Mouse (Mus musculus) myocyte (in vitro differentiated cells): ENCODE results near the gene Afdn. TPM values are rescaled to one million over a fixed set of nuclear protein-coding genes. Genes with fewer than 3 reads are reported as not detected.
A peak's percentile ranks its signal among the peaks of the same experiment; 100 is the strongest.

Experiments used
- H3K27me3 ChIP-seq: one replicate; pipeline ENCODE4 v1.6.1; 2011; ENCODE audit not compliant: control insufficient read depth, insufficient read depth, insufficient read length
- H3K36me3 ChIP-seq: one replicate; pipeline ENCODE4 v1.6.1; 2011; ENCODE audit not compliant: control insufficient read depth, insufficient read depth
- H3K4me2 ChIP-seq: one replicate; pipeline ENCODE4 v1.6.1; 2011; ENCODE audit warnings: low read depth, control low read depth
- H3K4me3 ChIP-seq: one replicate; pipeline ENCODE4 v1.5.1; 2011; ENCODE audit warnings: mild to moderate bottlenecking, control low read depth, moderate library complexity
- H3K79me2 ChIP-seq: one replicate; pipeline ENCODE4 v1.6.1; 2011; ENCODE audit not compliant: control insufficient read depth, insufficient read depth
- H3ac ChIP-seq: one replicate; pipeline ENCODE4 v1.6.1; 2011; ENCODE audit not compliant: control insufficient read depth, insufficient read length
- CEBPB ChIP-seq: IDR thresholded peaks from 2 replicates; pipeline ENCODE4 v1.6.1; 2011; ENCODE audit warnings: mild to moderate bottlenecking, moderate library complexity; ENCODE audit not compliant: poor library complexity, insufficient read depth, severe bottlenecking
- E2F4 ChIP-seq: IDR thresholded peaks from one replicate; pipeline ENCODE4 v1.6.1; 2011; ENCODE audit warnings: mild to moderate bottlenecking, control low read depth, moderate library complexity; ENCODE audit not compliant: insufficient read depth
- MAX ChIP-seq: IDR thresholded peaks from one replicate; pipeline ENCODE4 v1.6.1; 2011; ENCODE audit warnings: low read depth, mild to moderate bottlenecking, control low read depth
- MYOD1 ChIP-seq, 3 experiments: IDR thresholded peaks; one replicate each; pipeline ENCODE4 v1.6.1; 2011; ENCODE audit warnings: control low read depth in 2 of 3, low read depth in 2 of 3, mild to moderate bottlenecking in 2 of 3, moderate library complexity in 1 of 3; ENCODE audit not compliant: insufficient read length in 2 of 3, control insufficient read depth in 1 of 3
- MYOG ChIP-seq, 3 experiments: IDR thresholded peaks; one replicate each; pipeline ENCODE4 v1.6.1; 2011; ENCODE audit warnings: control low read depth in 2 of 3, low read depth in 2 of 3, mild to moderate bottlenecking in 2 of 3; ENCODE audit not compliant: insufficient read length in 2 of 3, control insufficient read depth in 1 of 3, insufficient read depth in 1 of 3
- POLR2A ChIP-seq: IDR thresholded peaks from one replicate; pipeline ENCODE4 v1.6.1; 2011; ENCODE audit warnings: low read depth, mild to moderate bottlenecking, control low read depth, moderate library complexity; ENCODE audit not compliant: insufficient read length
- POLR2AphosphoS2 ChIP-seq: IDR thresholded peaks from one replicate; pipeline ENCODE4 v1.6.1; 2011; ENCODE audit warnings: low read depth, control low read depth; ENCODE audit not compliant: insufficient read length
- REST ChIP-seq: IDR thresholded peaks from one replicate; pipeline ENCODE4 v1.6.1; 2011; ENCODE audit warnings: mild to moderate bottlenecking, control low read depth, moderate library complexity; ENCODE audit not compliant: insufficient read depth, insufficient read length
- SRF ChIP-seq: IDR thresholded peaks from one replicate; pipeline ENCODE4 v1.6.1; 2011; ENCODE audit warnings: low read depth; ENCODE audit not compliant: control insufficient read depth, insufficient read length
- TCF12 ChIP-seq: IDR thresholded peaks from one replicate; pipeline ENCODE4 v1.6.1; 2011; ENCODE audit warnings: mild to moderate bottlenecking, control low read depth; ENCODE audit not compliant: poor library complexity, insufficient read depth, severe bottlenecking
- TCF3 ChIP-seq: IDR thresholded peaks from one replicate; pipeline ENCODE4 v1.6.1; 2011; ENCODE audit warnings: low read depth, control low read depth; ENCODE audit not compliant: insufficient read length
- USF1 ChIP-seq: IDR thresholded peaks from one replicate; pipeline ENCODE4 v1.6.1; 2011; ENCODE audit warnings: low read depth, mild to moderate bottlenecking, control low read depth, moderate library complexity
- polyA plus RNA-seq: library from polyadenylated mRNA; unstranded; fragments of >200 nt; fragmentation: generic; extraction: Trizol; gene quantifications from one replicate; pipeline ENCODE4 v1.2.1, GENCODE M21; 2012; ENCODE audit warnings: missing spikeins

The Afdn gene
- polyA plus RNA-seq, 1 experiment: 22.1 TPM

DNA sequence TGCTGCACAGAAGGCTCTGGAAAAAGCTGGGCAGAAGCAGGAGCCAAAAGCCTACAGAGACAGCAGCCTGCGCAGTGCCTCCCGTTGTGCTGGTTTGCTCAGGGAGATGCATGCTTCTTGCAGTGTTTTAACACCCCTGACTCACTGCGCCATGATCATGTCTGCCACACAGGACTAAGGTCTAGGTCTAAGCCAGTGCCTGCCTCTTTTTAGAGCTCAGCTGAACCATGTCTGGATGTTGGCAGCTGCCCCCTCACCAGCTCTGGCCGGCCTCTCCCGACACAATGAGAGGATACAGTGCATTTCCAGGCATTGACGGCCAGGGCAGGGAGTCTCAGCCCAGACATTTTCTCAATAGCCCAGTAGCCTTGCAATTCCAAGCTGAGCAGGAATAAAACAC, 23.0 kb upstream of the Afdn start:
- Histone ChIP-seq H3ac (no peak overlapping the region), H3K4me3 (no peak overlapping the region), H3K36me3 (no peaks in the 10 kb centered on the region), H3K79me2 (no peaks in the 10 kb centered on the region), H3K27me3 (no peaks in the 10 kb centered on the region), H3K4me2 (no peak overlapping the region)
- TF ChIP-seq MYOD1 (IDR thresholded peaks at IDR 0.05; ENCODE audit: control insufficient read depth in 1 of 3, insufficient read length in 2 of 3, low read depth in 2 of 3) (no peak), POLR2AphosphoS2 (no peak), SRF (no peak), MYOG (IDR thresholded peaks at IDR 0.05; ENCODE audit: control insufficient read depth in 1 of 3, insufficient read depth in 1 of 3, insufficient read length in 2 of 3, low read depth in 2 of 3) (no peak), E2F4 (no peak), USF1 (no peak), TCF3 (no peak), MAX (no peak), CEBPB (no peak), POLR2A (no peak), REST (no peak), TCF12 (no peak)

- no peaks in the 10 kb centered on the region for H3K79me2 ChIP-seq
- no peaks in the 10 kb centered on the region for H3K27me3 ChIP-seq
- H3K4me2 ChIP-seq: no peak overlapping the region
- no peaks in the 10 kb centered on the region for H3K36me3 ChIP-seq
- TF ChIP-seq MYOG (IDR thresholded peaks at IDR 0.05; ENCODE audit: control insufficient read depth in 1 of 3, insufficient read depth in 1 of 3, insufficient read length in 2 of 3, low read depth in 2 of 3) (peak in 1 of 3 experiments; percentile 42), MYOD1 (IDR thresholded peaks at IDR 0.05; ENCODE audit: control insufficient read depth in 1 of 3, insufficient read length in 2 of 3, low read depth in 2 of 3) (no peak), SRF (no peak)
- no peak overlapping the region for H3ac ChIP-seq
- H3K4me3 ChIP-seq: no peak overlapping the region
These were observed 22.1 kb upstream of the Afdn start for GRCm38 (mm10) chr17:13738121-13738776.

- Histone ChIP-seq H3K79me2 (no peaks in the 10 kb centered on the region), H3K4me2 (no peak overlapping the region), H3K4me3 (no peak overlapping the region), H3K36me3 (no peaks in the 10 kb centered on the region), H3ac (no peak overlapping the region), H3K27me3 (no peaks in the 10 kb centered on the region)
- TF ChIP-seq REST (no peak), E2F4 (no peak), TCF12 (no peak), POLR2A (no peak), MYOD1 (IDR thresholded peaks at IDR 0.05; ENCODE audit: control insufficient read depth in 1 of 3, insufficient read length in 2 of 3, low read depth in 2 of 3) (no peak), TCF3 (no peak), CEBPB (no peak)
These were observed 21.4 kb upstream of the Afdn start for GRCm38 (mm10) chr17:13738916-13739315.

DNA sequence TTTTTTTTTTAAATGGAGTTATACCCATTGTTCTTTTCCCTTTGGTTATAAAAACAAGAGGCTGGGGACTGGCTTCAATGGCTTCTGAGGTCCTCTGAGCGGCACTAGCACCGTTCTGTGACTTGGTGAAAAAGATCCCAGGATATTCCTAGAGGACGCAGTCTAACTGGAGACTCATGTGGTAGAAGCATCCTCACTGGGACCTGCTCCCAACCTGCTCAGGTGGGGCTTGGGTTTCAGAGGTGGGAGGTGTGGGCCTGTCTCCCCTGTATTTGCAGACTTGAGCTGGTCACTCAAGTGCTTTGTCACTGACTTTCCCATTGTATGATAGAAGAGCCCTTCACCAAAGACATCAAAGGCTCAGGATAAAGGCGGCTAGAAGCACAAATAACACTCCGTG, 20.4 kb upstream of the Afdn start:
- TF ChIP-seq MYOD1 (IDR thresholded peaks at IDR 0.05; ENCODE audit: control insufficient read depth in 1 of 3, insufficient read length in 2 of 3, low read depth in 2 of 3) (no peak), CEBPB (no peak), TCF3 (no peak), E2F4 (no peak), POLR2A (no peak), MAX (no peak), MYOG (IDR thresholded peaks at IDR 0.05; ENCODE audit: control insufficient read depth in 1 of 3, insufficient read depth in 1 of 3, insufficient read length in 2 of 3, low read depth in 2 of 3) (no peak), USF1 (no peak), POLR2AphosphoS2 (no peak), TCF12 (no peak)
- Histone ChIP-seq H3K4me3 (no peak overlapping the region), H3K36me3 (no peaks in the 10 kb centered on the region), H3ac (no peak overlapping the region), H3K79me2 (no peaks in the 10 kb centered on the region), H3K4me2 (no peak overlapping the region), H3K27me3 (no peaks in the 10 kb centered on the region)

DNA sequence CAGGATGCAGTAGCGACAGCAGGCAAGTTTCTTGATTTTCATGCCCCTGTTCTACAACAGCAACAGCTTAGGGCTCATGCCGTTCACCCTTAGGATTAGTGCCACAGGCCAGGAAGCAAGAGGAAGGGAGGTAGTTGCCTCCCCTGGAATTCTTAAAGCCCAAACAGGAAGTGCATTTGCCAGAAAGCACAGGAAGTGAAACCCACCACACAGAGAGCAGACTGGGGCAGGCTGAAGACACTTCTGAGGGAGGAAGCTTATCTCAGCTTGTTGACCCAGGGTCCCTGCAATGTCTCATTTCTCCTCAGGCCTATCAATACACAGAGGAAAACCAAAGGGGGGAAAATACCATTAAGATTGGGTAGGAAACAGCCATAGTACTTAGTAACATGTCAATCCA, 19.5 kb upstream of the Afdn start:
- Histone ChIP-seq H3K27me3 (no peaks in the 10 kb centered on the region), H3K4me3 (no peak overlapping the region), H3K36me3 (no peaks in the 10 kb centered on the region), H3K4me2 (no peak overlapping the region), H3ac (no peak overlapping the region), H3K79me2 (no peaks in the 10 kb centered on the region)
- TF ChIP-seq TCF12 (no peak), POLR2AphosphoS2 (no peak), MYOG (IDR thresholded peaks at IDR 0.05; ENCODE audit: control insufficient read depth in 1 of 3, insufficient read depth in 1 of 3, insufficient read length in 2 of 3, low read depth in 2 of 3) (no peak), E2F4 (no peak), MYOD1 (IDR thresholded peaks at IDR 0.05; ENCODE audit: control insufficient read depth in 1 of 3, insufficient read length in 2 of 3, low read depth in 2 of 3) (no peak), REST (no peak), USF1 (no peak), MAX (no peak), CEBPB (no peak), POLR2A (no peak)
